Mouse (Mus musculus): ENCODE measurements around the gene Shq1. TPM values are rescaled to one million over a fixed set of nuclear protein-coding genes. Genes with fewer than 3 reads are reported as not detected.

Gene Shq1
- polyA plus RNA-seq, 1 experiment from 2014 or later, result 16.0 TPM

DNA sequence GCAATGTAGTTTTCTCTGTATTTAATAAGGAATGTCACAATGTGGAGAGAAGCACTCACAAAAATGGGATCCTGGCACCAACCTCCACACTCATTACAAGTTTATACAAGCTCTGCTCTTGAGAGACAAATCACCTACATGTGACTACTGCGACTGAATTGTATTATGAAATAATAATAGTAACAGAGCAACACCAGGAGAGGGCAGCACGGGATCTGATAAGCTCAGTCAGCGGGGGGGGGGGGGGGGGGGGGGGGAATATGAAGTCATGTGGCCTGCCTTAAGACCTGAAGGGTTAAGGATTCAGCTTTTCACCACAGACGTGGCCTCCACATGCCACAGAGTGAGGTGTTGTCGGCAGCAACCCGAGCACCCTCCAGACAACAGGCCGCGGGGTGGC, 60.8 kb downstream of the Shq1 start:
- ATAC-seq (ENCODE audit: insufficient number of reproducible peaks, insufficient read depth, low FRiP score, low read depth), result no peak
- Histone ChIP-seq H3K27me3 (ENCODE audit: control insufficient read depth, insufficient read depth, low read length) (no peaks in the 10 kb centered on the region), H3K27ac (ENCODE audit: low read length) (no peak overlapping the region)

DNA sequence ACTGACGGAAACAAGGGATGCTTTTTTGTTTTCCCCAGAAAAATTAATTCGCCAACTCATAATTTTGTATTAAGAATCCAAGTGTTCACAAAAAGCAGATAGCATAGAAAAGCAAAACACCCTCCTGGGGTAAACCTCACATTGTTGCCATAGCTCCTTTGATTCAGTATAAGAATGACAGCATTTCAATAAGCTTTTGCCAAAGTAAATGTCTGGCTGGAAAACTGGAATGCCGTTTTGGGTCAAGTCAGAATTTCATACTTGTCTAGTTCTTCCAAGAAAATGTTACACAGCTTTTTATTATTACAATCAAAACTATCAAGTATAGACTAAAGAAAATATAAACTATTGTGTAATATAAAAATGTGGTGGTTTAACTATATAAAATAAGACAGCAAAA, 61.7 kb downstream of the Shq1 start:
- ATAC-seq (ENCODE audit: insufficient number of reproducible peaks, insufficient read depth, low FRiP score, low read depth), result no peak
- Histone ChIP-seq H3K27me3 (ENCODE audit: control insufficient read depth, insufficient read depth, low read length) (no peaks in the 10 kb centered on the region), H3K9me3 (ENCODE audit: control insufficient read depth, low read depth, low read length) (no peaks in the 10 kb centered on the region), H3K36me3 (ENCODE audit: control insufficient read depth, insufficient read depth, low read length) (no peaks in the 10 kb centered on the region), H3K27ac (ENCODE audit: low read length) (no peak overlapping the region), H3K4me3 (ENCODE audit: low read depth, low read length) (no peak overlapping the region), H3K4me1 (ENCODE audit: control insufficient read depth, insufficient read depth, low read length) (no peaks in the 10 kb centered on the region), H3K9ac (replicated peaks; ENCODE audit: low read depth, low read length) (no peak overlapping the region), H3K4me2 (replicated peaks; ENCODE audit: low read depth, low read length) (no peak overlapping the region)
- WGBS, result 92% methylated on average over 3 of the region's 3 CpGs

More for the DNA sequence above, 60.8 kb downstream of the Shq1 start:
- 73% methylated on average over 7 of the region's 8 CpGs for WGBS
- H3K4me2 ChIP-seq (replicated peaks; ENCODE audit: low read depth, low read length), result no peak overlapping the region
- no peaks in the 10 kb centered on the region for H3K36me3 ChIP-seq (ENCODE audit: control insufficient read depth, insufficient read depth, low read length)
- no peaks in the 10 kb centered on the region for H3K4me1 ChIP-seq (ENCODE audit: control insufficient read depth, insufficient read depth, low read length)
- no peaks in the 10 kb centered on the region for H3K9me3 ChIP-seq (ENCODE audit: control insufficient read depth, low read depth, low read length)
- no peak overlapping the region for H3K9ac ChIP-seq (replicated peaks; ENCODE audit: low read depth, low read length)
- H3K4me3 ChIP-seq (ENCODE audit: low read depth, low read length), result no peak overlapping the region

DNA sequence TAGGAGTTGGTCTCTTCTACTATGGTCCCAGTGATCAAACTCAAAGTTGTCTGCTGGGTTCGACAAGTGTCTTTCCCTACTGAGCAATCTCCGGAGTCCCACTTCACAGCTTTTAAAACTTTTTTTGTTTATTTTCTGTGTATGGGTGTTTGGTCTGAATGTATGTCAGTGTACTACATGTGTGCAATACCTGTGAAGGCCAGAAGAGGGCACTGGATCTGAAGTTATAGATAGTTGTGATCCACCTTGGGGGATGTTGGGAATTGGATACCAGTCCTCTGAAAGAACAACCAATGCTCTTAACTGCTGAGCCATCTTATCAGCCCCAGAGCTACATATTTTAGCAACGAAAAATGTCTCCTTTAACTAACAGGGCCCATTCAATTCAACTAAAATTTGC, 62.5 kb downstream of the Shq1 start:
- WGBS, result 91% methylated on average over 3 of the region's 3 CpGs
- ATAC-seq (ENCODE audit: insufficient number of reproducible peaks, insufficient read depth, low FRiP score, low read depth), result no peak
- no peak overlapping the region for H3K4me3 ChIP-seq (ENCODE audit: low read depth, low read length)

DNA sequence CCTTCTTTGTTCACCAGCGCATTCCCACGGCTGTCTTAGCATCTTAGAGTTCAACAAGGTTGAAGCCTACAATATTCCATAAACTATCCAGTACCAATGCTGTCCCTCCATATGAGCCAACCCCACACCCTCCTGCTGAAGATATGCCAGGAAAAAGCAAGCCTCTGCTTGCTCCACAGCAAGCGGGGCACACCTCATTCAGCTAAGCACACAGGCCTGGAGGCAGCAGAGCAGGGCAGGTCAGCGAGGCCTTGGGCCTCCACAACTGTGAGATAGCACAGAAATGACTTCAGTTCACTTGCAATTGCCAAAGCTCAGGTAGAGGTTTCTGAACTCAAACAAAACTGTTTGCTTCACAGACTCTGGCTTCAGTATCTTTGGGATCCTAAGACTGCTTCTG, 64.2 kb downstream of the Shq1 start:
- Histone ChIP-seq H3K4me3 (ENCODE audit: low read depth, low read length) (no peak overlapping the region), H3K27ac (ENCODE audit: low read length) (no peak overlapping the region), H3K4me2 (replicated peaks; ENCODE audit: low read depth, low read length) (no peak overlapping the region), H3K9ac (replicated peaks; ENCODE audit: low read depth, low read length) (no peak overlapping the region), H3K27me3 (ENCODE audit: control insufficient read depth, insufficient read depth, low read length) (no peaks in the 10 kb centered on the region), H3K4me1 (ENCODE audit: control insufficient read depth, insufficient read depth, low read length) (no peaks in the 10 kb centered on the region), H3K36me3 (ENCODE audit: control insufficient read depth, insufficient read depth, low read length) (no peaks in the 10 kb centered on the region), H3K9me3 (ENCODE audit: control insufficient read depth, low read depth, low read length) (no peaks in the 10 kb centered on the region)
- no peak for ATAC-seq (ENCODE audit: insufficient number of reproducible peaks, insufficient read depth, low FRiP score, low read depth)
- WGBS, result 73% methylated on average over 4 of the region's 4 CpGs

More for the DNA sequence above, 62.5 kb downstream of the Shq1 start:
- H3K36me3 ChIP-seq (ENCODE audit: control insufficient read depth, insufficient read depth, low read length), result no peaks in the 10 kb centered on the region
- no peaks in the 10 kb centered on the region for H3K4me1 ChIP-seq (ENCODE audit: control insufficient read depth, insufficient read depth, low read length)
- no peak overlapping the region for H3K27ac ChIP-seq (ENCODE audit: low read length)
- H3K9me3 ChIP-seq (ENCODE audit: control insufficient read depth, low read depth, low read length), result no peaks in the 10 kb centered on the region
- no peaks in the 10 kb centered on the region for H3K27me3 ChIP-seq (ENCODE audit: control insufficient read depth, insufficient read depth, low read length)
- no peak overlapping the region for H3K4me2 ChIP-seq (replicated peaks; ENCODE audit: low read depth, low read length)
- no peak overlapping the region for H3K9ac ChIP-seq (replicated peaks; ENCODE audit: low read depth, low read length)

DNA sequence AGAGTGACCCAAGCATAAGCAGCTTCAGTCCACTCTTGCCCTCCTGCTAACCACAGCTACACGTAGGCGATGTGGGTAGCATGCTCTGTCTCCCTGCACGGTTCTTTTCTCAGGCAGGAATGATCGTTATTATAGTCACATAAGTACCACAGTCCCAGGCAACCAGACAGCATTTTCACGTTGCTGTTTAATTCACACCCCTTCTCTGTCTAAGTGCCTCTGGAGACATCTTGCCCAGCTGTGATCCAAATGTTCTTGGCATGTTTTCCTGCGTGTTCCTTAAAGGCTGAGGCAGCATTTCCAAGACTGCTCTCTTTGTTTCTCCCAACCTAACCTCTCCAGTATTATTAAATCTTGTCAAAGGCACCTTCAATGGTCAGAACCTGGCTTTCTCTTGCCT, 67.3 kb downstream of the Shq1 start:
- no peak overlapping the region for H3K27ac ChIP-seq (ENCODE audit: low read length)
- H3K9ac ChIP-seq (replicated peaks; ENCODE audit: low read depth, low read length), result no peak overlapping the region
- H3K36me3 ChIP-seq (ENCODE audit: control insufficient read depth, insufficient read depth, low read length), result no peaks in the 10 kb centered on the region
- ATAC-seq (ENCODE audit: insufficient number of reproducible peaks, insufficient read depth, low FRiP score, low read depth), result no peak
- H3K4me2 ChIP-seq (replicated peaks; ENCODE audit: low read depth, low read length), result no peak overlapping the region
- H3K4me1 ChIP-seq (ENCODE audit: control insufficient read depth, insufficient read depth, low read length), result no peaks in the 10 kb centered on the region
- no peaks in the 10 kb centered on the region for H3K27me3 ChIP-seq (ENCODE audit: control insufficient read depth, insufficient read depth, low read length)
- no peak overlapping the region for H3K4me3 ChIP-seq (ENCODE audit: low read depth, low read length)
- 79% methylated on average over 6 of the region's 6 CpGs for WGBS
- no peaks in the 10 kb centered on the region for H3K9me3 ChIP-seq (ENCODE audit: control insufficient read depth, low read depth, low read length)

DNA sequence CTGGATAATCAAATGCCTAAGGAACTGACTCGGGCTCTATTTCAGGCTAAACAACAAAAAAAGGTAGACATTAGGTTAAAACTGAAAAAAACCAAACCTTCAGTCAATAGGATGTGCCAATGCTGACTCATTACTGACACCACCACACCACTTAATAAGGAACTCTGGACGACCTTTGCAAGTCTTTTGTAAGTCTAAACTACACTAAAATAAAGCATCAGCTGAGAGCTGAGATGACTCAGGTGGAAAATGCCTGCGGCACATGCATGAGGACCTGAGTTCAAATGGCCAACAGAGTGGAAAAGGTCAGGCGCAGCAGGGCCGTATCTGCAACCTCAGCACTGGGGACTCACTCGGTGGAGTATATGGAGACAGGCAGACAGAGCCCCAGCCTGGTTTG, 69.3 kb downstream of the Shq1 start:
- no peak overlapping the region for H3K4me3 ChIP-seq (ENCODE audit: low read depth, low read length)
- WGBS, result 72% methylated on average over 6 of the region's 6 CpGs
- ATAC-seq (ENCODE audit: insufficient number of reproducible peaks, insufficient read depth, low FRiP score, low read depth), result no peak

DNA sequence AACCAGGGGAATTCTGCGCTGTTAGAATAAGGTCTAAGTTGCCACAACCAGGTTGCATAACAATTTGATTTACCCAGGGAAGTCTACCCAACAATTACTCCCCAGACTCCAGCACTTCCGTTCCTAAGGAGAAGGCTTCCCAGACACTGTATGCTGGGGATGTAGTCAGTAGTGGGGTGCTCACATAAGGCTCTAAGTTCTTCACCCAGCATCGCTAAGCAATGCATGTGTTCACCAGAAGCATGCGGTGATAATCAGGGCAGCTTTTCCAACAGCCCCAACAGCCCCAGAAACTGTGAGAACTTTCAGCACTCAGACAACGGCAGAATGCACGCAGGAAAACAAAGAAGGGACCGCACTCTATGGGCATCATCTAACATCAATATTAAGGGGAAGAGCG, 77.1 kb downstream of the Shq1 start:
- WGBS, result 82% methylated on average over 8 of the region's 8 CpGs
- ATAC-seq (ENCODE audit: insufficient number of reproducible peaks, insufficient read depth, low FRiP score, low read depth), result no peak
- no peaks in the 10 kb centered on the region for H3K27me3 ChIP-seq (ENCODE audit: control insufficient read depth, insufficient read depth, low read length)

More for the DNA sequence above, 69.3 kb downstream of the Shq1 start:
- Histone ChIP-seq H3K27ac (ENCODE audit: low read length) (no peak overlapping the region), H3K4me2 (replicated peaks; ENCODE audit: low read depth, low read length) (no peak overlapping the region), H3K4me1 (ENCODE audit: control insufficient read depth, insufficient read depth, low read length) (no peaks in the 10 kb centered on the region), H3K9me3 (ENCODE audit: control insufficient read depth, low read depth, low read length) (no peaks in the 10 kb centered on the region), H3K36me3 (ENCODE audit: control insufficient read depth, insufficient read depth, low read length) (no peaks in the 10 kb centered on the region), H3K9ac (replicated peaks; ENCODE audit: low read depth, low read length) (no peak overlapping the region), H3K27me3 (ENCODE audit: control insufficient read depth, insufficient read depth, low read length) (no peaks in the 10 kb centered on the region)

DNA sequence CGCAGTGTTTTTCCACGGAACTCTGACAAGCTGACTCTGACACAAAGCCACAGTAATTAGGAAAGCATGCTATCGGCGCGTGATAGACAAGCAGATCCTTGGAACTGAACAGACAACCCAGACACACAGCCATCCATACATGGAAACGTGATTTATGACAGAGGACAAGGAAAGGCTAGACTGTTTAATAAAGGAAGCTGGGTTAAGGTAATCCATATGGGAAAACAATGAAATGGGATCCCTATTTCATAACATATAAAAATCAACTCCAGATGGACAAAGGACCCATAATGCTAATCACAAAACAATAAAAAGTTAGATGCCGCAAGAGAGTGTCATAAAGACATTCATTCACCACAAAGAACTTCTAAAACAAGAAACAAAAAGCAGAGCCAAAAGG, 78.0 kb downstream of the Shq1 start:
- no peaks in the 10 kb centered on the region for H3K9me3 ChIP-seq (ENCODE audit: control insufficient read depth, low read depth, low read length)
- no peak overlapping the region for H3K9ac ChIP-seq (replicated peaks; ENCODE audit: low read depth, low read length)
- no peak overlapping the region for H3K4me2 ChIP-seq (replicated peaks; ENCODE audit: low read depth, low read length)
- no peak for ATAC-seq (ENCODE audit: insufficient number of reproducible peaks, insufficient read depth, low FRiP score, low read depth)
- no peak overlapping the region for H3K27ac ChIP-seq (ENCODE audit: low read length)
- H3K4me3 ChIP-seq (ENCODE audit: low read depth, low read length), result no peak overlapping the region
- H3K27me3 ChIP-seq (ENCODE audit: control insufficient read depth, insufficient read depth, low read length), result no peaks in the 10 kb centered on the region
- 75% methylated on average over 7 of the region's 7 CpGs for whole genome bisulfite sequencing
- no peaks in the 10 kb centered on the region for H3K4me1 ChIP-seq (ENCODE audit: control insufficient read depth, insufficient read depth, low read length)
- no peaks in the 10 kb centered on the region for H3K36me3 ChIP-seq (ENCODE audit: control insufficient read depth, insufficient read depth, low read length)

More for the DNA sequence above, 77.1 kb downstream of the Shq1 start:
- Histone ChIP-seq H3K4me3 (ENCODE audit: low read depth, low read length) (no peak overlapping the region), H3K4me2 (replicated peaks; ENCODE audit: low read depth, low read length) (no peak overlapping the region), H3K9me3 (ENCODE audit: control insufficient read depth, low read depth, low read length) (no peaks in the 10 kb centered on the region), H3K9ac (replicated peaks; ENCODE audit: low read depth, low read length) (no peak overlapping the region), H3K36me3 (ENCODE audit: control insufficient read depth, insufficient read depth, low read length) (no peaks in the 10 kb centered on the region), H3K27ac (ENCODE audit: low read length) (no peak overlapping the region), H3K4me1 (ENCODE audit: control insufficient read depth, insufficient read depth, low read length) (no peaks in the 10 kb centered on the region)

DNA sequence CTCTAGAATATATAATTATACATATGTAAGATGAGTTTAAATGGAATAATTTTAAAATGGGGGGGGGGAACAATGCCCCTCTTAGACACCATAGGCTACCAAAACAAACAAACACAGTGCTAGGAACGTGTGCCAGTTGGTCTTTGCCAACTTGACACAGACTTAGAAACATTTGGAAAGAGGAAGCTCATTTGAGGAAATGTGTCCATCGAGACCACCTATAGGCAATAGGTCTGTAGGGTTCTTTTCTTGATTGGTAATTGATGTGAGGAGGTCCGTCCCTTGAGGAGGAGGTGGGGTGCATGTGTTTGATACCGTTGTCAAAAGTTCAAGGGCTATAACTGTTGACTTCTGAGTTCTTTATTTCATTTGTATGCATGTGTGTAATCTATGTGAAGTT, 80.4 kb downstream of the Shq1 start:
- Histone ChIP-seq H3K27ac (ENCODE audit: low read length) (no peak overlapping the region), H3K27me3 (ENCODE audit: control insufficient read depth, insufficient read depth, low read length) (no peaks in the 10 kb centered on the region), H3K4me3 (ENCODE audit: low read depth, low read length) (no peak overlapping the region), H3K9me3 (ENCODE audit: control insufficient read depth, low read depth, low read length) (no peaks in the 10 kb centered on the region), H3K36me3 (ENCODE audit: control insufficient read depth, insufficient read depth, low read length) (no peaks in the 10 kb centered on the region), H3K4me1 (ENCODE audit: control insufficient read depth, insufficient read depth, low read length) (no peaks in the 10 kb centered on the region), H3K4me2 (replicated peaks; ENCODE audit: low read depth, low read length) (no peak overlapping the region), H3K9ac (replicated peaks; ENCODE audit: low read depth, low read length) (no peak overlapping the region)
- ATAC-seq (ENCODE audit: insufficient number of reproducible peaks, insufficient read depth, low FRiP score, low read depth), result no peak
- WGBS, result 82% methylated on average over 4 of the region's 4 CpGs
